Mouse (Mus musculus) embryonic facial prominence, embryonic 15.5 days (tissue): ENCODE results near the gene Cmip. TPM values are rescaled to one million over a fixed set of nuclear protein-coding genes. Genes with fewer than 3 reads are reported as not detected.

Experiments
- ATAC-seq: fragments of 200-750 bp; cut with Nextera tagmentation; 2 replicates; pipeline ENCODE4 v1.8.0; 2017; ENCODE audit warnings: low read depth, moderate TSS enrichment; ENCODE audit not compliant: insufficient number of reproducible peaks, low FRiP score, low TSS enrichment
- H3K27ac ChIP-seq: fragments of 300-500 bp; sonication (generic); replicated peaks from 2 replicates; pipeline ENCODE4 v1.5.1; 2015; ENCODE audit warnings: mild to moderate bottlenecking, inconsistent platforms
- H3K27me3 ChIP-seq: fragments of 300-500 bp; sonication (generic); 2 replicates; pipeline ENCODE4 v1.6.1; 2015; ENCODE audit warnings: inconsistent platforms
- H3K36me3 ChIP-seq: fragments of 300-500 bp; sonication (generic); 2 replicates; pipeline ENCODE4 v1.6.1; 2015; ENCODE audit warnings: mild to moderate bottlenecking, inconsistent platforms
- H3K4me1 ChIP-seq: fragments of 300-500 bp; sonication (generic); 2 replicates; pipeline ENCODE4 v1.6.1; 2015; ENCODE audit warnings: inconsistent platforms
- H3K4me2 ChIP-seq: fragments of 300-500 bp; sonication (generic); replicated peaks from 2 replicates; pipeline ENCODE4 v1.6.1; 2015; ENCODE audit warnings: mild to moderate bottlenecking, inconsistent platforms
- H3K4me3 ChIP-seq: fragments of 300-500 bp; sonication (generic); replicated peaks from 2 replicates; pipeline ENCODE4 v1.5.1; 2015; ENCODE audit warnings: mild to moderate bottlenecking, inconsistent platforms
- H3K9ac ChIP-seq: fragments of 300-500 bp; sonication (generic); 2 replicates; pipeline ENCODE4 v1.6.1; 2015; ENCODE audit warnings: inconsistent platforms
- H3K9me3 ChIP-seq: fragments of 300-500 bp; sonication (generic); replicated peaks from 2 replicates; pipeline ENCODE4 v1.6.1; 2016; ENCODE audit warnings: inconsistent platforms
- WGBS: fragments of 180-500 bp; shearing (Covaris S2); methylation state at CpG from one replicate; pipeline ENCODE4 v1.1.7; 2015; 5-methylcytosine and 5-hydroxymethylcytosine counted together
- polyA plus RNA-seq: library from polyadenylated mRNA; unstranded; fragments of >200 nt; fragmentation: Nextera tagmentation; extraction: Ambion mirVana; gene quantifications from 2 replicates; pipeline ENCODE4 v1.2.1, GENCODE M21; 2015

The Cmip gene
- 25.9 and 27.7 TPM in 2 replicates for polyA plus RNA-seq

- WGBS: under 1% methylated on average over 50 of the region's 65 CpGs
- Histone ChIP-seq H3K36me3 (no peaks in the 10 kb centered on the region), H3K9me3 (no peaks in the 10 kb centered on the region), H3K4me3 (peak within 1 kb of the TSS; percentile 95), H3K27ac (peak within 1 kb of the TSS; percentile 91), H3K9ac (peak within 1 kb of the TSS; percentile 74), H3K4me2 (peak within 1 kb of the TSS; percentile 84), H3K27me3 (no peaks in the 10 kb centered on the region), H3K4me1 (peaks cover 44% of the 10 kb centered on the region)
- peak; percentile 4 for ATAC-seq
Observed at GRCm38 (mm10) chr8:117257029-117257820, at the start of gene Cmip. Gene Cmip (plus strand): TSS chr8:117257064.

GRCm38 (mm10) chr8:117209150-117209549, 47.7 kb upstream of the Cmip start:
- no peak for ATAC-seq
- H3K36me3 ChIP-seq: peaks cover 31% of the 10 kb centered on the region

DNA sequence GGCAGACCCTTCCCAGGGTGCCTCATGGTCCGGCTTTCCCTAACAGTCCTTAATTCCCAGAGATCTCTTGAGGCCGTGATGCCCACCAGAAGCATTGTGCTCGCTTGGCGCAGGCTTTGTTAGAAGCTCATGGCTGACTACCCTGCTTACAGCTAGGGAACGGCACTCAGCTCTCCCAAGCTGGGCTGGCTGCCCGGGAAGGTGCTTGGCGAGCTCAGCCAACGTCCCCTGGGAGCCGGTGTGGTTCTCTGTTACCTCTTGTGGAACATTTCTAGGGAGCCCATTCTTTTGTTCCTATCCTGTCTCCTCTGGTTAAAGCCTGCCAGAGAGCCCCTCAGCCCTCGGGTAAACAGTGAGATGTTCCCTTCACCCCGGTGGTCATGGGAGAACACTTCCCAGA, 44.8 kb upstream of the Cmip start:
- Histone ChIP-seq H3K9ac (no peak overlapping the region), H3K4me2 (no peak overlapping the region), H3K27ac (no peak overlapping the region), H3K9me3 (no peaks in the 10 kb centered on the region), H3K36me3 (peaks cover 23% of the 10 kb centered on the region), H3K4me1 (no peaks in the 10 kb centered on the region), H3K4me3 (no peak overlapping the region), H3K27me3 (no peaks in the 10 kb centered on the region)
- WGBS: 88% methylated on average over 11 of the region's 11 CpGs
- ATAC-seq: no peak

More at GRCm38 (mm10) chr8:117209150-117209549, 47.7 kb upstream of the Cmip start:
- no peak overlapping the region for H3K4me3 ChIP-seq
- H3K4me1 ChIP-seq: no peaks in the 10 kb centered on the region
- no peak overlapping the region for H3K27ac ChIP-seq
- H3K4me2 ChIP-seq: no peak overlapping the region
- H3K27me3 ChIP-seq: no peaks in the 10 kb centered on the region
- no peak overlapping the region for H3K9ac ChIP-seq
- 88% methylated on average over 12 of the region's 12 CpGs for WGBS
- H3K9me3 ChIP-seq: no peaks in the 10 kb centered on the region

DNA sequence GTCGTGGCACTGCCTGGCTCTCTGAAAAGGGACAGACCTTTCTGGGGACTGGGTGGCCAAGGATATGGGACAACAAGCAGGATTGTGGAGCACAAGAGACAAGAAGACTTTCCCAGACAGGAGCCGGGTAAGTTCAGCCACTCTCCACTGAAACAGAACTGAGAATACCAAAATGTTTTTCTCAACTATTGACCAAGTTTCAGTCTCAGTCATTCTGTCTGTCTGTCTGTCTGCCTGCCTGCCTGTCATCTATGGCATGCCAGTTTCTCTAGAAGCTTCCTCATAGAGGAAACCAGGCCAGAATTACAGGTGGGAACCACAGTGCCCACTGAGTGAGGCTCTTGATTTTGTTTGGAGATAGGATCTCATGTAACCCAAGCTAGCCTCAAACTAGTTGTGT, 39.1 kb upstream of the Cmip start:
- H3K4me3 ChIP-seq: no peak overlapping the region
- no peaks in the 10 kb centered on the region for H3K4me1 ChIP-seq
- no peaks in the 10 kb centered on the region for H3K9me3 ChIP-seq
- no peak overlapping the region for H3K4me2 ChIP-seq
- H3K27me3 ChIP-seq: no peaks in the 10 kb centered on the region
- WGBS: 92% methylated on average over 2 of the region's 2 CpGs
- no peak overlapping the region for H3K27ac ChIP-seq
- H3K9ac ChIP-seq: no peak overlapping the region
- no peak for ATAC-seq
- peaks cover 13% of the 10 kb centered on the region for H3K36me3 ChIP-seq

DNA sequence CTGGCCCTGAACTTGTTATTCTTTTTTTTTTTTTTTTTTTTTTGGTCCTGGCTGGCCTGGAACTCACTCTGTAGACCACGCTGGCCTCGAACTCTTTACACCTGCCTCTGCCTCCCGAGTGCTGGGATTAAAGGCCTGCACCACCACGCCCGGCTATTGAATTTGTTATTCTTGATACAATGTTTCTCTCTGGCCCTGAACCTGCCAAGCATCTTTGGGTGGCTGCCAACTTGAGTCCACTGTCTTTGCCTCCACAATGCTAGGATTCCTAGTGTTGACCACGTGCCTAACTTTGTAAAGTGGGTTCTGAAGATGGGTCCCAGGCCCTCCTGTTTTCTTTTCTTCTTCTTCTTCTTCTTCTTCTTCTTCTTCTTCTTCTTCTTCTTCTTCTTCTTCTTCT, 34.5 kb upstream of the Cmip start:
- 67% methylated on average over 6 of the region's 6 CpGs for WGBS
- no peak overlapping the region for H3K4me3 ChIP-seq
- H3K4me1 ChIP-seq: 0 out of 2 replicates have a peak, but pooled peaks cover 4% of the 10 kb centered on the region
- H3K27me3 ChIP-seq: no peaks in the 10 kb centered on the region
- H3K9ac ChIP-seq: no peak overlapping the region
- no peak for ATAC-seq
- H3K36me3 ChIP-seq: no peaks in the 10 kb centered on the region
- no peaks in the 10 kb centered on the region for H3K9me3 ChIP-seq
- H3K27ac ChIP-seq: no peak overlapping the region
- H3K4me2 ChIP-seq: no peak overlapping the region

- ATAC-seq: peak; percentile 72; the same call in 1 of the 2 replicates
- no peak overlapping the region for H3K9ac ChIP-seq
Observed at GRCm38 (mm10) chr8:117224630-117225029, 32.2 kb upstream of the Cmip start.

GRCm38 (mm10) chr8:117226306-117226705, 30.6 kb upstream of the Cmip start:
- H3K36me3 ChIP-seq: no peaks in the 10 kb centered on the region
- ATAC-seq: no peak
- H3K27me3 ChIP-seq: no peaks in the 10 kb centered on the region
- no peak overlapping the region for H3K4me3 ChIP-seq
- no peaks in the 10 kb centered on the region for H3K9me3 ChIP-seq
- no peak overlapping the region for H3K4me2 ChIP-seq
- 74% methylated on average over 12 of the region's 12 CpGs for WGBS
- H3K4me1 ChIP-seq: 0 out of 2 replicates have a peak, but pooled peaks cover 4% of the 10 kb centered on the region
- no peak overlapping the region for H3K9ac ChIP-seq
- no peak overlapping the region for H3K27ac ChIP-seq

More at GRCm38 (mm10) chr8:117224630-117225029, 32.2 kb upstream of the Cmip start:
- WGBS: 12% methylated on average over 9 of the region's 9 CpGs
- peak overlapping the region; percentile 36 for H3K4me3 ChIP-seq
- peak overlapping the region; percentile 50 for H3K4me2 ChIP-seq
- H3K36me3 ChIP-seq: no peaks in the 10 kb centered on the region
- no peaks in the 10 kb centered on the region for H3K9me3 ChIP-seq
- no peak overlapping the region for H3K27ac ChIP-seq
- H3K27me3 ChIP-seq: no peaks in the 10 kb centered on the region
- 0 out of 2 replicates have a peak, but pooled peaks cover 4% of the 10 kb centered on the region for H3K4me1 ChIP-seq

GRCm38 (mm10) chr8:117227339-117227738, 29.5 kb upstream of the Cmip start:
- Histone ChIP-seq H3K4me3 (no peak overlapping the region), H3K4me2 (no peak overlapping the region), H3K4me1 (0 out of 2 replicates have a peak, but pooled peaks cover 4% of the 10 kb centered on the region), H3K9ac (no peak overlapping the region), H3K27ac (no peak overlapping the region), H3K36me3 (no peaks in the 10 kb centered on the region), H3K9me3 (no peaks in the 10 kb centered on the region), H3K27me3 (no peaks in the 10 kb centered on the region)
- 80% methylated on average over 2 of the region's 2 CpGs for WGBS
- ATAC-seq: peak; percentile 7; the same call in 1 of the 2 replicates

DNA sequence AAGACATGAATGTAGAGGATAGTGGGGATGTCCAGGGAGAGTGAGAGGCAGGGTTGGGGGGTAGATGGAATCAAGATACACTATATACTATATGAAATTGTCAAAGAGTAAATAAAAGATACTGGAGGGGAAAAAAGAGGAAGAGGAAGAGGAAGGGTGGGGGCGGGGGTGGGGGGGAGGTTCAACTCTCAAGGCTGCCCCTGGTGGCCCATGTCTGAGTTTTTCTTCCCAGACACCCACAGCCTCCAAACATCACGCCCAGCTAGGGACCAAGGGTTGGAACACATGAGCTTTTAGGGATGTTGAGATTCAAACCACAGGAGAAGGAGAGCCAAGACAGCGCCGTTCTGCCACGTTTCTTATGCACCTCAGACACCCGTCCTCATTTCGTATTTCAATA, 23.7 kb upstream of the Cmip start:
- no peak overlapping the region for H3K27ac ChIP-seq
- H3K4me3 ChIP-seq: no peak overlapping the region
- no peak overlapping the region for H3K9ac ChIP-seq
- no peaks in the 10 kb centered on the region for H3K9me3 ChIP-seq
- ATAC-seq: no peak
- H3K27me3 ChIP-seq: no peaks in the 10 kb centered on the region
- H3K4me2 ChIP-seq: no peak overlapping the region
- WGBS: 79% methylated on average over 7 of the region's 7 CpGs
- H3K4me1 ChIP-seq: no peaks in the 10 kb centered on the region
- no peaks in the 10 kb centered on the region for H3K36me3 ChIP-seq

DNA sequence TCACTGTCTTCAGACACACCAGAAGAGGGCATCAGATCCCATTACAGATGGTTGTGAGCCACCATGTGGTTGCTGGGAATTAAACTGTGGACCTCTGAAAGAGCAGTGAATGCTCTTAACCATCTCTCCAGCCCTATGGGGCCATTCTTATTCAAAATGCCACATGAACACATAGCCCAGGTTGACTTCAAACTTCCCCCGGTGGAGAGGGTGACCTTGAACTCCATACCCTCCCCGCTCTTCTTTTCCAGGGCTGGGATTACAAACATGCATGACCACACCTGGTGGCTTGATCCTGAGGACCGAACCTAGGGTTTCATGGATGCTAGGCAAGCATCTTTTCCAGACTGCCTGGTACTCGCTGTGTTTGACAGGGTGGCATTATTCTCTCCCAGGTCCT, 20.3 kb upstream of the Cmip start:
- Histone ChIP-seq H3K9ac (no peak overlapping the region), H3K9me3 (no peaks in the 10 kb centered on the region), H3K4me2 (no peak overlapping the region), H3K27me3 (no peaks in the 10 kb centered on the region), H3K27ac (no peak overlapping the region), H3K36me3 (no peaks in the 10 kb centered on the region), H3K4me1 (no peaks in the 10 kb centered on the region), H3K4me3 (no peak overlapping the region)
- WGBS: 94% methylated on average over 4 of the region's 4 CpGs
- no peak for ATAC-seq

- Histone ChIP-seq H3K27me3 (no peaks in the 10 kb centered on the region), H3K4me3 (no peak overlapping the region), H3K9me3 (no peaks in the 10 kb centered on the region), H3K4me2 (no peak overlapping the region), H3K4me1 (no peaks in the 10 kb centered on the region), H3K9ac (no peak overlapping the region), H3K27ac (no peak overlapping the region), H3K36me3 (no peaks in the 10 kb centered on the region)
- ATAC-seq: no peak
- 84% methylated on average over 5 of the region's 5 CpGs for WGBS
Observed at GRCm38 (mm10) chr8:117240326-117240725, 16.5 kb upstream of the Cmip start.
